Comparison of ENCODE assay signal across 12 mouse cellular contexts in genomic region chr11:97896655-97897054, GRCm38 (mm10).
"Had no signal": no experiment of that assay in that cellular context is flagged by ENCODE, and none has a peak within 500 bp of the region (broad histone marks: within the 10 kb centered on the region; RNA-seq: fewer than 3 reads in every experiment).

No protein-coding gene starts in this region.

- H3K27me3 ChIP-seq: limb, embryonic 12.5 days; neural tube, embryonic 12.5 days had no signal

- H3K36me3 ChIP-seq: limb, embryonic 12.5 days; midbrain, embryonic 10.5 days; neural tube, embryonic 12.5 days had no signal

- H3K4me3 ChIP-seq: limb, embryonic 12.5 days; midbrain, embryonic 10.5 days; neural tube, embryonic 12.5 days had no signal

- H3K4me2 ChIP-seq: limb, embryonic 12.5 days; neural tube, embryonic 12.5 days had no signal

- H3K4me1 ChIP-seq: limb, embryonic 12.5 days; midbrain, embryonic 10.5 days; neural tube, embryonic 12.5 days had no signal

- H3K9me3 ChIP-seq: limb, embryonic 12.5 days; midbrain, embryonic 10.5 days; neural tube, embryonic 12.5 days had no signal

- H3K9ac ChIP-seq: limb, embryonic 12.5 days; liver, embryonic 14.5 days; neural tube, embryonic 12.5 days had no signal

- H3K27ac ChIP-seq: limb, embryonic 12.5 days; liver, embryonic 14.5 days; midbrain, embryonic 10.5 days; neural tube, embryonic 12.5 days had no signal

- DNase-seq: kidney, adult 11 months; kidney, adult 9 months; kidney, postnatal 10 days; layer of hippocampus, adult 9-11 months; layer of hippocampus, postnatal 36 days; midbrain, embryonic 14.5 days; thymus, adult 18-20 months; thymus, postnatal 14 days had no signal
